Mouse (Mus musculus) intestine, postnatal 0 days (tissue): ENCODE results near the gene Sh3bp1. TPM values are rescaled to one million over a fixed set of nuclear protein-coding genes. Genes with fewer than 3 reads are reported as not detected.

ENCODE experiments used
- ATAC-seq: fragments of 200-750 bp; cut with Nextera tagmentation; 2 replicates; pipeline ENCODE4 v1.8.0; 2017; ENCODE audit warnings: mild to moderate bottlenecking, moderate TSS enrichment, moderate library complexity
- H3K27ac ChIP-seq: fragments of 300-500 bp; sonication (generic); 2 replicates; pipeline ENCODE4 v1.5.1; 2014; ENCODE audit warnings: mild to moderate bottlenecking, low read depth, low read length, moderate library complexity
- H3K27me3 ChIP-seq: fragments of 300-500 bp; sonication (generic); replicated peaks from 2 replicates; pipeline ENCODE4 v1.6.1; 2014; ENCODE audit warnings: low read length, mixed read lengths; ENCODE audit not compliant: control insufficient read depth, insufficient read depth
- H3K36me3 ChIP-seq: fragments of 300-500 bp; sonication (generic); 2 replicates; pipeline ENCODE4 v1.6.1; 2014; ENCODE audit warnings: mild to moderate bottlenecking, moderate library complexity; ENCODE audit not compliant: control insufficient read depth, insufficient read depth
- H3K4me1 ChIP-seq: fragments of 300-500 bp; sonication (generic); replicated peaks from 2 replicates; pipeline ENCODE4 v1.6.1; 2014; ENCODE audit warnings: antibody characterized with exemption, low read length, mixed read lengths; ENCODE audit not compliant: control insufficient read depth, insufficient read depth
- H3K4me2 ChIP-seq: fragments of 300-500 bp; sonication (generic); replicated peaks from 2 replicates; pipeline ENCODE4 v1.6.1; 2014; ENCODE audit warnings: low read depth, mild to moderate bottlenecking, moderate library complexity
- H3K4me3 ChIP-seq: fragments of 300-500 bp; sonication (generic); 2 replicates; pipeline ENCODE4 v1.5.1; 2014; ENCODE audit warnings: low read depth, low read length
- H3K9ac ChIP-seq: fragments of 300-500 bp; sonication (generic); 2 replicates; pipeline ENCODE4 v1.6.1; 2014; ENCODE audit warnings: mild to moderate bottlenecking, low read depth, low read length
- H3K9me3 ChIP-seq: fragments of 300-500 bp; sonication (generic); 2 replicates; pipeline ENCODE4 v1.6.1; 2016; ENCODE audit warnings: mixed run types; ENCODE audit not compliant: control insufficient read depth
- CTCF ChIP-seq: sonication (generic); IDR thresholded peaks from 2 replicates; pipeline ENCODE4 v1.5.1; 2016; ENCODE audit warnings: low read depth, mild to moderate bottlenecking, control low read depth, antibody characterized with exemption, moderate library complexity
- WGBS: fragments of 180-500 bp; shearing (Covaris S2); extraction: QIAGEN DNeasy Blood & Tissue Kit; methylation state at CpG from one replicate; pipeline ENCODE4 v1.1.7; 2014; 5-methylcytosine and 5-hydroxymethylcytosine counted together
- polyA plus RNA-seq: library from polyadenylated mRNA; unstranded; fragments of >200 nt; fragmentation: Nextera tagmentation; extraction: Ambion mirVana; gene quantifications from 2 replicates; pipeline ENCODE4 v1.2.1, GENCODE M21; 2015

The Sh3bp1 gene
- polyA plus RNA-seq, 1 experiment from 2014 or later = 7.2 TPM

DNA sequence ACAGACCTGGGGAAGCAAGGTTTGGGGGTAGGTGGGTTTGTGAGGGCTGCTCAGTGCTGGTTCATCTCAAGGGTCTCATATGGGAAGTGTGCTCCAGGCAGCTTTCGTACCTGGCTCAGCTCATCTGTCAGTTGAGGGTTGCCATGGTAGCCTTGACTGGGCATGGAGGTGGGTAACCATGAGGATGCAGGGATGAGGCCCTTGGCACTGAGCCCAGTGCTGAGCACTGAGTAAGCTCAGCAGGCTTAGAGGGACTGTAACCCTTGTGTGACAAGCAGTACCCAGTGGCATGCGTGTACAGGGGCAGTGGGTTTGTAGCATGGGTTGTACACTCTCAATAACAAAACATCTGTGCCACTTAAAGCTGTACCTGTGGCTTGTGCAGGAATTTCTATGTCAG is 38.4 kb downstream of the Sh3bp1 start:
- ATAC-seq = no peak
- no peak overlapping the region for H3K4me3 ChIP-seq
- H3K4me2 ChIP-seq = no peak overlapping the region
- no peak for TF ChIP-seq CTCF
- H3K9me3 ChIP-seq = no peaks in the 10 kb centered on the region
- peaks cover 40% of the 10 kb centered on the region for H3K36me3 ChIP-seq
- WGBS = 93% methylated on average over 2 of the region's 2 CpGs
- no peak overlapping the region for H3K27ac ChIP-seq
- no peak overlapping the region for H3K9ac ChIP-seq
- H3K4me1 ChIP-seq = no peaks in the 10 kb centered on the region
- no peaks in the 10 kb centered on the region for H3K27me3 ChIP-seq

DNA sequence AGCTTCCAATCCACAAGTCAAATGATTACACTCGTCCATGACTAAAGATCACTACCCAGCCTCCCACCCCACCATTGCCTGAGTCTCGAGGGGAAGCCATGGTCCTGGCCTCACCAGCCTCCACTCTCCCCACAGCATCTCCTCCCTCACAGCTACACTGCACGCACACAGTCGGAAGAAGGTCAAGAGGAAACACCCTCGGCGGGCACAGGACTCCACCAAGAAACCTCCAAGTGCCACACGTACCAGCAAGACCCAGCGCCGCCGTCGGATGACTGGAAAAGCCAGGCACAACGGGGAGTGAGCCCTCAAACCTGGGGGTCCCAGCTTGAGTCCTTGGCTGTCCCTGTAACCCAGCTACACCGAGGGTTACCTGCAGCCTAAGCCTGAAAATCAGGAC is 40.8 kb downstream of the Sh3bp1 start:
- ATAC-seq = no peak
- Histone ChIP-seq H3K27me3 (no peaks in the 10 kb centered on the region), H3K36me3 (peaks cover 40% of the 10 kb centered on the region), H3K4me2 (no peak overlapping the region), H3K4me3 (no peak overlapping the region), H3K9ac (no peak overlapping the region), H3K27ac (no peak overlapping the region), H3K4me1 (no peaks in the 10 kb centered on the region), H3K9me3 (no peaks in the 10 kb centered on the region)
- no peak for TF ChIP-seq CTCF
- 92% methylated on average over 13 of the region's 13 CpGs for WGBS

DNA sequence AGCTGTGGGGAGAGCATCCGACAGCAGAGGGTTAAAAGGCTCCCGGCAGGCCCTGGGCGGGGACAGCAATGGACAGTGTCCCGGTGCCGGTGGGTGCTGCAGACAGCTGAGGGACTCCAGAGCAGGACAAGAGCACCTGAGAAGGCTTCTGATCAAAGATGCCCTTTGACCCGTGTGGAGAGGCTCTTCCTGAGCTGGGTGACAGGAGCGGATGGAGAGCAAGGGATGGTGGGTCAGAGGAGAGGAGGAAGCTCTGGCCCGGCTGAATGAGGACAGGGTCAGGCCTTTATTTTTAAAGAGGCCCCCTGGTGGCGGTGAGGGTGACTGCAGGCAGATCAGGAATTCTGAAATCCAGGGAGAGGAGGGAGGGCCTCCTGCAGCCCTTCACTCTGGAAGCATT is 43.1 kb downstream of the Sh3bp1 start:
- no peaks in the 10 kb centered on the region; the same call in 1 of the 2 replicates for H3K27me3 ChIP-seq
- H3K36me3 ChIP-seq = peaks cover 33% of the 10 kb centered on the region
- ATAC-seq = peak; percentile 37
- TF ChIP-seq CTCF = peak; percentile 82
- H3K27ac ChIP-seq = no peak overlapping the region
- H3K9ac ChIP-seq = no peak overlapping the region
- H3K4me2 ChIP-seq = peak overlapping the region; percentile 63
- H3K9me3 ChIP-seq = no peaks in the 10 kb centered on the region
- H3K4me3 ChIP-seq = peak overlapping the region; percentile 27
- 2% methylated on average over 9 of the region's 9 CpGs for WGBS
- no peaks in the 10 kb centered on the region for H3K4me1 ChIP-seq

DNA sequence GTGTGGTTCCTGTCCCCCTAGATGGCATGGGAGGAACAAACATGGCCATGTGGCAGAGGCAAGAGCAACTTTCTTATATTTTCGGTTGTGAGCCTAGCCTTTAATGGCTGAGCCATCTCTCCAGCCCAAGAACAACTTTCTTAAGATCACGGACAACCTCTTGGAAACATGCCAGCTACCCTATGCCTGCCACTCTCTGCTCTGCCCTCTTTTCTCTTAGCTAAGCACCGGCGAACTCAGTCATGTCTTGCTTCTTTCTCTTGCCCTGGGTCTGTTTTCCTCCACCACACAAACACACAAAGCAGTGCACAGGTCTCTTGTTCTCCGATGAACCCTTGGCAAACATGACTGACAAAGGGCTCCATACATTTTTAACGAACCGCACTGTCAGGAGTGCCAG is 46.7 kb downstream of the Sh3bp1 start:
- ATAC-seq = no peak
- H3K27me3 ChIP-seq = peaks cover 5% of the 10 kb centered on the region; the same call in 1 of the 2 replicates
- no peaks in the 10 kb centered on the region for H3K4me1 ChIP-seq
- no peak overlapping the region for H3K4me2 ChIP-seq
- no peaks in the 10 kb centered on the region for H3K36me3 ChIP-seq
- H3K9ac ChIP-seq = no peak overlapping the region
- no peak overlapping the region for H3K27ac ChIP-seq
- 83% methylated on average over 7 of the region's 7 CpGs for WGBS
- H3K4me3 ChIP-seq = no peak overlapping the region
- no peak for TF ChIP-seq CTCF
- H3K9me3 ChIP-seq = no peaks in the 10 kb centered on the region

DNA sequence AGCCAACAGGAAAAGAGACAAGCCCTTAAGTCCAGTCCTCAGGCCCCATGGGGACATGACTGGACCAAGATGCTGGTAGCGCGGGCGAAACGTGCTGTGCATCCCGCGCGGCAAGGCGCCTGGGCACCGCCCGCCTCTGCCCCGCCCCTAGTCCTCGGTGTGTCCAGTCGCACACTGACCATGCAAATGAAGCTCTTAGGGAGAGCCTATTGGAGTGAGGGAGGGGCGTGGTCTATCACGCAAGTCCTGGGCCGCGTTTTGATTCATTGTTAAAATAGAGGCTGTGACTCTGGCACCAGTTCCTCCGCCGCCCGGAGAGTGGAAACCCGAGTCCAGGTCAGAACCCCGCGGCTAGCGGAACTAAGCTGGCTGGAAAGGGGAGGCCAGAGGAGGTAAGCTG is 48.1 kb downstream of the Sh3bp1 start, which contains the start of gene Triobp:
TSS of gene Triobp (plus strand) at position 68 of the 400 bp plus-strand sequence.
- ATAC-seq = peak; percentile 90
- no peak for TF ChIP-seq CTCF
- no peaks in the 10 kb centered on the region for H3K4me1 ChIP-seq
- H3K4me2 ChIP-seq = peak within 1 kb of the TSS; percentile 68
- WGBS = under 1% methylated on average over 24 of the region's 24 CpGs
- no peaks in the 10 kb centered on the region for H3K36me3 ChIP-seq
- H3K4me3 ChIP-seq = peak within 1 kb of the TSS; percentile 23
- H3K9ac ChIP-seq = peak within 1 kb of the TSS; percentile 31; the same call in 1 of the 2 replicates
- no peak within 1 kb of the TSS for H3K27ac ChIP-seq
- H3K9me3 ChIP-seq = no peaks in the 10 kb centered on the region
- H3K27me3 ChIP-seq = peaks cover 5% of the 10 kb centered on the region; the same call in 1 of the 2 replicates

DNA sequence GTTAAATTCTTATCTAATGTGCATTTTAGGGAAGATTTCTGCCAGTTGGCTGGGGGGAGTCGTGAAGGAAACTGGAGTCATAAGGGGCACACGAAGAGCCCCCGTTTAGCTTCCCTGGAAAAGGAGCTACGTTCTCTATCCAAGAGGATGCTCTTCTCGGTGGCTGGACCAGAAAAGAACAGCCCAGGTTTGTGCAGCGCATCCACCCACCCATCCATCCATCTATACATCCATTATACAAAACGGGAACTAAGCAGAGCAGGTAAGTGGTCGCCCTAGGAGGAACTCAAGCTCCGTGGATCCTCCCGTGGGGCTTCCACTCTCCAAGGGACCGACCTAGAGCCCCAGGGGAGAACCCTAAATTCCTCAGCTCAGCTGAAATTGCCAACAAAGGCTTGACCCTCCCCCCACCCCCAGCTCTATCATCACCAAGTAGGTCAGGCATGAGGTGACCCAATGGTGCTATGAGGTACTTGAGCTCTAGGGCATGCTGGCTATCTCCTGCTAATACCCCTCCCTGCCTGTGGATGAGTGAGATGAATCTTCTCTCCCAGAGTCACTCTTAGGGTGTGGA is 48.7 kb downstream of the Sh3bp1 start:
- no peak for ATAC-seq
- H3K9ac ChIP-seq = peak overlapping the region; percentile 31; the same call in 1 of the 2 replicates
- H3K4me2 ChIP-seq = peak overlapping the region; percentile 68
- no peaks in the 10 kb centered on the region for H3K9me3 ChIP-seq
- peaks cover 5% of the 10 kb centered on the region; the same call in 1 of the 2 replicates for H3K27me3 ChIP-seq
- 9% methylated on average over 11 of the region's 11 CpGs for WGBS
- no peak overlapping the region for H3K27ac ChIP-seq
- H3K36me3 ChIP-seq = no peaks in the 10 kb centered on the region
- H3K4me3 ChIP-seq = peak overlapping the region; percentile 23
- TF ChIP-seq CTCF = no peak
- no peaks in the 10 kb centered on the region for H3K4me1 ChIP-seq

DNA sequence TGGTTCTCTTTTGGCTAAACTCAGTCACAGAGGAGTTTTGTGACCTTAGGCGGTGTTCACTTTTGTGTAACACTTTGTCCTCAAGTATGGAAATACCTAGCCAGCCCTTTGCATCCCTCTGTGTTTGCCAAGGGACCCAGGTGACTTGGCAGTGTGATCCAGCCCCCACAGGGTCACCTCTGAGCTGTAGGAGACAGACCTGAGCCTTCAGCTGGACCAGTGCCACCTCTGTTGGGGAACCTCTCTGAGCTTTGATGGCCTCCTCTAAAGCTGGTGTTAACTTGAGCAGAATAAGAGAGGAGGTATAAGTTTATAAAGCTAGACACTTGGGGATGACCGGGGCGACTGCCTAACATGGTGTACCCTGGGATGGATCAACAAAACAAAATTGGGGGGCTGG is 49.3 kb downstream of the Sh3bp1 start:
- no peak for ATAC-seq
- H3K27me3 ChIP-seq = peaks cover 5% of the 10 kb centered on the region; the same call in 1 of the 2 replicates
- no peaks in the 10 kb centered on the region for H3K36me3 ChIP-seq
- WGBS = 96% methylated on average over 3 of the region's 3 CpGs
- no peak for TF ChIP-seq CTCF
- no peak overlapping the region for H3K4me2 ChIP-seq
- no peak overlapping the region for H3K9ac ChIP-seq
- no peak overlapping the region for H3K27ac ChIP-seq
- no peak overlapping the region for H3K4me3 ChIP-seq
- H3K9me3 ChIP-seq = no peaks in the 10 kb centered on the region
- H3K4me1 ChIP-seq = no peaks in the 10 kb centered on the region
